Mouse (Mus musculus): ENCODE data around the gene Gm36079. TPM values are rescaled to one million over a fixed set of nuclear protein-coding genes. Genes with fewer than 3 reads are reported as not detected.
"Not testable (repeated sequence)": the region's sequence is repeated elsewhere in the genome, so short reads cannot be mapped to it uniquely, and the experiment has no call there.

Gene Gm36079
- polyA plus RNA-seq, 1 experiment from 2014 or later = not detected

GRCm38 (mm10) chr13:120046422-120047209 lies 19.8 kb upstream of the Gm36079 start:
- not testable (repeated sequence) for H3K27me3 ChIP-seq (ENCODE audit: control insufficient read depth, insufficient read depth, low read length); H3K9me3 ChIP-seq (replicated peaks; ENCODE audit: control insufficient read depth, low read length); H3K27ac ChIP-seq (replicated peaks; ENCODE audit: low read depth, low read length); H3K36me3 ChIP-seq (replicated peaks; ENCODE audit: control insufficient read depth, insufficient read depth, low read depth, low read length); H3K4me2 ChIP-seq (ENCODE audit: low read depth, low read length); DNase-seq (ENCODE audit: low spot score); H3K4me3 ChIP-seq (ENCODE audit: low read depth, low read length); H3K4me1 ChIP-seq (ENCODE audit: control insufficient read depth, insufficient read depth, low read length); H3K9ac ChIP-seq (replicated peaks; ENCODE audit: low read length); ATAC-seq (replicated peaks; ENCODE audit: insufficient number of reproducible peaks, low FRiP score, low TSS enrichment, low read depth)
- 1% methylated on average over 8 of the region's 40 CpGs for WGBS

DNA sequence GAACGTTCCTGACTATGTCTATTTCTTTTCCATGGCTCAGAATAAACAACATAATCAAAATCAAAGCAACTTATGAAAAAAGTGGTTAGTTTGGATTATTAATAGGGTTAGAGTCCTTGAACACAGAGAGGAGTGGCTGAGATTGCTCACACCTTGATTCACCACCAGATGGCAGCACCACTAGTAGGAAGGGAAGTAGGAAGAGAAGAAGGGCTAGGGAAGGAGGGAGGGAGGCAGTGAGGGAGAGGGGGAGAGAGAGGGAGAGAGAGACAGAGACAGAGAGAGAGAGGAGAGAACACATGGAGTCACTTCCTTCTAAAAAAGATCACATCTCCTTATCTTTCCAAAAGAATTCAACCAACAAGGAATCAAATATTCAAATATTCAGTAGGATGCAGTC lies 14.3 kb upstream of the Gm36079 start:
- H3K36me3 ChIP-seq (replicated peaks; ENCODE audit: control insufficient read depth, insufficient read depth, low read depth, low read length); H3K4me3 ChIP-seq (ENCODE audit: low read depth, low read length); H3K4me2 ChIP-seq (ENCODE audit: low read depth, low read length); H3K27me3 ChIP-seq (ENCODE audit: control insufficient read depth, insufficient read depth, low read length); H3K27ac ChIP-seq (replicated peaks; ENCODE audit: low read depth, low read length); H3K9me3 ChIP-seq (replicated peaks; ENCODE audit: control insufficient read depth, low read length); ATAC-seq (replicated peaks; ENCODE audit: insufficient number of reproducible peaks, low FRiP score, low TSS enrichment, low read depth); H3K4me1 ChIP-seq (ENCODE audit: control insufficient read depth, insufficient read depth, low read length); H3K9ac ChIP-seq (replicated peaks; ENCODE audit: low read length): not testable (repeated sequence)
- peak; percentile 33 for DNase-seq (ENCODE audit: low spot score)
- no CpG with 5 or more reads among the region's 1 CpGs for WGBS

DNA sequence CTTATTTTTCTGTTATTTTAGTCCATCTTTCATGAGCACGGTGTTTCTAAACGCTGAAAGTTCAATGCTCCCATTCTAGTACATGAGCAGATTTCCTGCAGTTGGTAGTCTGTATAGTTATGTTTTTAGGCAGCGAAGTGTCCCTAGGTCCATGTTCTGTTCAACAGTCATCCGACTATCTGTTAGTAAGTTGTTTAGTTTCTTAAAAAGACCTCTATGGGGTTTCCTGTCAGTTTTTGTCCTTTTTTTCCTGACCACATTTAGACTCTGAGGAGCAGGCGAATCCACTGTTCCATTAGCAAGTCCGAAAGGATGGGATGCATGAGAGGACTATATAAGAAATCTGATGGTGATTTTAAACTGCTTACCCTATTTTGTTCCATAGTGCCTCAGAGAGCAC lies 11.1 kb upstream of the Gm36079 start:
- not testable (repeated sequence) for H3K9ac ChIP-seq (replicated peaks; ENCODE audit: low read length); ATAC-seq (replicated peaks; ENCODE audit: insufficient number of reproducible peaks, low FRiP score, low TSS enrichment, low read depth); H3K4me2 ChIP-seq (ENCODE audit: low read depth, low read length); H3K27ac ChIP-seq (replicated peaks; ENCODE audit: low read depth, low read length); H3K4me3 ChIP-seq (ENCODE audit: low read depth, low read length); H3K36me3 ChIP-seq (replicated peaks; ENCODE audit: control insufficient read depth, insufficient read depth, low read depth, low read length); H3K4me1 ChIP-seq (ENCODE audit: control insufficient read depth, insufficient read depth, low read length); H3K27me3 ChIP-seq (ENCODE audit: control insufficient read depth, insufficient read depth, low read length); H3K9me3 ChIP-seq (replicated peaks; ENCODE audit: control insufficient read depth, low read length)
- DNase-seq (ENCODE audit: low spot score) = peak; percentile 11
- WGBS = 5% methylated on average over 6 of the region's 6 CpGs

GRCm38 (mm10) chr13:120036577-120037115 lies 9.8 kb upstream of the Gm36079 start:
- WGBS = 2% methylated on average over 23 of the region's 25 CpGs

GRCm38 (mm10) chr13:120035151-120035550 lies 8.3 kb upstream of the Gm36079 start:
- H3K36me3 ChIP-seq (replicated peaks; ENCODE audit: control insufficient read depth, insufficient read depth, low read depth, low read length); DNase-seq (ENCODE audit: low spot score); ATAC-seq (replicated peaks; ENCODE audit: insufficient number of reproducible peaks, low FRiP score, low TSS enrichment, low read depth); H3K9me3 ChIP-seq (replicated peaks; ENCODE audit: control insufficient read depth, low read length); H3K9ac ChIP-seq (replicated peaks; ENCODE audit: low read length); H3K4me3 ChIP-seq (ENCODE audit: low read depth, low read length); H3K27me3 ChIP-seq (ENCODE audit: control insufficient read depth, insufficient read depth, low read length); H3K4me1 ChIP-seq (ENCODE audit: control insufficient read depth, insufficient read depth, low read length); H3K4me2 ChIP-seq (ENCODE audit: low read depth, low read length); H3K27ac ChIP-seq (replicated peaks; ENCODE audit: low read depth, low read length): not testable (repeated sequence)
- WGBS = under 1% methylated on average over 9 of the region's 18 CpGs

More at GRCm38 (mm10) chr13:120036577-120037115, 9.8 kb upstream of the Gm36079 start:
- not testable (repeated sequence) for ATAC-seq (replicated peaks; ENCODE audit: insufficient number of reproducible peaks, low FRiP score, low TSS enrichment, low read depth); H3K4me1 ChIP-seq (ENCODE audit: control insufficient read depth, insufficient read depth, low read length); DNase-seq (ENCODE audit: low spot score); H3K27ac ChIP-seq (replicated peaks; ENCODE audit: low read depth, low read length); H3K4me3 ChIP-seq (ENCODE audit: low read depth, low read length); H3K4me2 ChIP-seq (ENCODE audit: low read depth, low read length); H3K9me3 ChIP-seq (replicated peaks; ENCODE audit: control insufficient read depth, low read length); H3K27me3 ChIP-seq (ENCODE audit: control insufficient read depth, insufficient read depth, low read length); H3K9ac ChIP-seq (replicated peaks; ENCODE audit: low read length); H3K36me3 ChIP-seq (replicated peaks; ENCODE audit: control insufficient read depth, insufficient read depth, low read depth, low read length)

DNA sequence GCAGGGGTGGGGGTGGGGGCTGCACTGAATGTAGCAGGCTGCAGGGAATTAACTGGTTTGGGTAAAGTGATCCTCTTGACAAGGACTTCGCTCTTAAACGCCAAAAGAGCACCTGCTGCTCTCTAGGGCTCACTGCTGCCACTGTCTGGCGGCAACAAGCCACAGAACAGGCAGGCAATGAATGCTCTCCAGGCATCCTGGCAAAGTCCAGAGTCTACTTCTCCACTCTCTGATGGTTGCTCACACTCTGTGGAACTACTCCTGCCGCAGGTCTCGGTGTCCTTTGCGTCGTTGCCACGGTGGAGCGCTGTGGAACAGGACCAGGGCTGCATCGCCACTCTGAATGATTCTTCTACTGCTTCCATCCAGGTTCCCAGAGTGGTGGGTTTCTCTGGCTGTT lies 7.8 kb upstream of the Gm36079 start:
- not testable (repeated sequence) for H3K4me2 ChIP-seq (ENCODE audit: low read depth, low read length); H3K4me1 ChIP-seq (ENCODE audit: control insufficient read depth, insufficient read depth, low read length); H3K27me3 ChIP-seq (ENCODE audit: control insufficient read depth, insufficient read depth, low read length); ATAC-seq (replicated peaks; ENCODE audit: insufficient number of reproducible peaks, low FRiP score, low TSS enrichment, low read depth); H3K9ac ChIP-seq (replicated peaks; ENCODE audit: low read length); H3K27ac ChIP-seq (replicated peaks; ENCODE audit: low read depth, low read length); H3K36me3 ChIP-seq (replicated peaks; ENCODE audit: control insufficient read depth, insufficient read depth, low read depth, low read length); DNase-seq (ENCODE audit: low spot score); H3K4me3 ChIP-seq (ENCODE audit: low read depth, low read length); H3K9me3 ChIP-seq (replicated peaks; ENCODE audit: control insufficient read depth, low read length)
- WGBS = 0% methylated on average over 3 of the region's 10 CpGs

DNA sequence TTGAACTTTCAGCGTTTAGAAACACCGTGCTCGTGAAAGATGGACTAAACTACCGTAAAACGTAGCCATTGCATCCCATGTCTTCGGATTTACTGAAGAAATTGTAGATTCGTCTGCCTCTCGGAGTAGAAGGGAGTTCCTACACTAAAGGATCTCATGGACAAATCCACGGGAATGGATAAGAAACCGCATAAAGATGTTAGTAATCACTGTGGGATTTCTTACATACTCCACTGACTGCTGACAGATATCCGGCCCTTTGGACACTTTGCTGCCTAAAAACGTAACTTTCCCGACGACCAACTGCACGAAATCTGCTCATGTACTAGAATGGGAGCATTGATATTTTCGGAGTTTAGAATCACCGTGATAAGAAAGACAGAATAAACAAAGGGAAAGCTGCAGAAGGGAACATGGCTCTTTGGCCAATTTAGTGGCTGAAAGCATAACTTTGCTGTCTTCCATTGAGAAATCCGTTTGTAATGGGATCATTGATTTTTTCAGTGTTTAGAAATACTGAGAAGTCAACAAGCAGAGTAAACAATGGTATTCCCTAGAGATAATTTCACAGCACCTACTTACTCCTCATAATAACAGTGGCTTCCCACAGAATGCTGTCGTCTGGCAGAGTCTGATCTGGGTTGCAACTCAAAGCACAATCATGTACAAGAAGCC lies 6.8 kb upstream of the Gm36079 start:
- not testable (repeated sequence) for H3K36me3 ChIP-seq (replicated peaks; ENCODE audit: control insufficient read depth, insufficient read depth, low read depth, low read length); H3K4me2 ChIP-seq (ENCODE audit: low read depth, low read length); H3K4me1 ChIP-seq (ENCODE audit: control insufficient read depth, insufficient read depth, low read length); DNase-seq (ENCODE audit: low spot score); H3K9me3 ChIP-seq (replicated peaks; ENCODE audit: control insufficient read depth, low read length); H3K27ac ChIP-seq (replicated peaks; ENCODE audit: low read depth, low read length); H3K4me3 ChIP-seq (ENCODE audit: low read depth, low read length); H3K9ac ChIP-seq (replicated peaks; ENCODE audit: low read length); ATAC-seq (replicated peaks; ENCODE audit: insufficient number of reproducible peaks, low FRiP score, low TSS enrichment, low read depth); H3K27me3 ChIP-seq (ENCODE audit: control insufficient read depth, insufficient read depth, low read length)
- 2% methylated on average over 16 of the region's 19 CpGs for WGBS

DNA sequence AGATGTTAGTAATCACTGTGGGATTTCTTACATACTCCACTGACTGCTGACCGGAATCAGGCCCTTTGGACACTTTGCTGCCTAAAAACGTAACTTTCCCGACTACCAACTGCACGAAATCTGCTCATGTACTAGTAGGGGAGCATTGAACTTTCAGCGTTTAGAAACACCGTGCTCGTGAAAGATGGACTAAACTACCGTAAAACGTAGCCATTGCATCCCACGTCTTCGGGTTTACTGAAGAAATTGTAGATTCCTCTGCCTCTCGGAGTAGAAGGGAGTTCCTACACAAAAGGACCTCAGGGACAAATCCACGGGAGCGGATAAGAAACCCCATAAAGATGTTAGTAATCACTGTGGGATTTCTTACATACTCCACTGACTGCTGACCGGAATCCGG lies 4.9 kb upstream of the Gm36079 start:
- not testable (repeated sequence) for H3K4me3 ChIP-seq (ENCODE audit: low read depth, low read length); H3K27ac ChIP-seq (replicated peaks; ENCODE audit: low read depth, low read length); H3K9me3 ChIP-seq (replicated peaks; ENCODE audit: control insufficient read depth, low read length); H3K9ac ChIP-seq (replicated peaks; ENCODE audit: low read length); H3K27me3 ChIP-seq (ENCODE audit: control insufficient read depth, insufficient read depth, low read length); H3K36me3 ChIP-seq (replicated peaks; ENCODE audit: control insufficient read depth, insufficient read depth, low read depth, low read length); DNase-seq (ENCODE audit: low spot score); H3K4me2 ChIP-seq (ENCODE audit: low read depth, low read length); H3K4me1 ChIP-seq (ENCODE audit: control insufficient read depth, insufficient read depth, low read length); ATAC-seq (replicated peaks; ENCODE audit: insufficient number of reproducible peaks, low FRiP score, low TSS enrichment, low read depth)
- 0% methylated on average over 11 of the region's 16 CpGs for WGBS
